Mouse (Mus musculus): ENCODE data around the gene Olfr1029. TPM values are rescaled to one million over a fixed set of nuclear protein-coding genes. Genes with fewer than 3 reads are reported as not detected.
"Not testable (repeated sequence)": the region's sequence is repeated elsewhere in the genome, so short reads cannot be mapped to it uniquely, and the experiment has no call there.

Olfr1029 gene
- total RNA-seq, 1 experiment: not detected

DNA sequence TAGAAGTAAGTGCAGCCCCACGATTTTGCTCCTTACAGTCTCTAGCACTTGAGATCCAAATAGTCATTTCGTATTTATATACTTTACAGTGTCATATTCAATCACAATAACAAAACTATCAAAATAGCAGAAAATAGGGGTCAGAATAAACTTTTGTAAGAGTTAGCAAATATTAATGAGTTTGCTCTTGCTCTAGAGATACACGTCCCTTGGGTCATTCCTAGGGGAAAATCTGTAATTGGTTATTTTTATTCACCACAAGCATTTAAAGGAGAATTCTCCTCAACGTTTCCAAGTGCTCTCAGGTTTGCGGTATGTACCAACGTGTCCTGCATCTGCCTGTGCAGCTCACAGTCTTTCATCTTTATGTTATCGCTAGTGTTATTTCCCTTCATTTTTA is 31.5 kb downstream of the Olfr1029 start, which contains the start of gene Olfr1032:
Gene Olfr1032, plus strand, starts transcription at position 301 of the 400 bp plus-strand sequence.
- no peak within 1 kb of the TSS for H3K9ac ChIP-seq (ENCODE audit: insufficient read depth, low read depth, low read length, poor library complexity, severe bottlenecking)
- H3K4me1 ChIP-seq (ENCODE audit: control insufficient read depth in 2 of 2, insufficient read depth in 2 of 2, low read length in 2 of 2, poor library complexity in 1 of 2): no peaks in the 10 kb centered on the region
- DNase-seq (ENCODE audit: low read depth, low spot score): no peak
- TF ChIP-seq HCFC1 (IDR thresholded peaks at IDR 0.05; ENCODE audit: borderline replicate concordance, insufficient read depth, low read length): no peak
- no peak for TF ChIP-seq ZNF384 (IDR thresholded peaks at IDR 0.05; ENCODE audit: low read depth, low read length)
- in situ Hi-C loops (cut with MboI; ENCODE audit: low sequenced_read_pairs in 2 of 2, unreplicated experiment in 2 of 2): no loop called here
- H3K9me3 ChIP-seq (ENCODE audit: control insufficient read depth, insufficient read depth, low read depth, low read length): no peaks in the 10 kb centered on the region
- H3K27ac ChIP-seq (ENCODE audit: insufficient read depth, low read depth, low read length, poor library complexity, severe bottlenecking): no peak within 1 kb of the TSS
- H3K4me3 ChIP-seq (ENCODE audit: insufficient read depth in 1 of 2, low read depth in 1 of 2, low read length in 2 of 2, poor library complexity in 1 of 2, severe bottlenecking in 1 of 2): no peak within 1 kb of the TSS
- H3K36me3 ChIP-seq (ENCODE audit: control insufficient read depth, insufficient read depth, low read length, poor library complexity, severe bottlenecking): no peaks in the 10 kb centered on the region

- H3K9ac ChIP-seq (ENCODE audit: insufficient read depth, low read depth, low read length, poor library complexity, severe bottlenecking); H3K4me3 ChIP-seq (ENCODE audit: insufficient read depth in 1 of 2, low read depth in 1 of 2, low read length in 2 of 2, poor library complexity in 1 of 2, severe bottlenecking in 1 of 2); H3K4me1 ChIP-seq (ENCODE audit: control insufficient read depth in 2 of 2, insufficient read depth in 2 of 2, low read length in 2 of 2, poor library complexity in 1 of 2); H3K9me3 ChIP-seq (ENCODE audit: control insufficient read depth, insufficient read depth, low read depth, low read length); in situ Hi-C loops (cut with MboI; ENCODE audit: low sequenced_read_pairs in 2 of 2, unreplicated experiment in 2 of 2); H3K36me3 ChIP-seq (ENCODE audit: control insufficient read depth, insufficient read depth, low read length, poor library complexity, severe bottlenecking); H3K27ac ChIP-seq (ENCODE audit: insufficient read depth, low read depth, low read length, poor library complexity, severe bottlenecking): not testable (repeated sequence)
- peak; percentile 1 for DNase-seq (ENCODE audit: low read depth, low spot score)
Measured at GRCm38 (mm10) chr2:86020406-86020805, 46.7 kb downstream of the Olfr1029 start, which contains the start of gene Olfr1033. Gene Olfr1033 (plus strand): TSS chr2:86020633.

DNA sequence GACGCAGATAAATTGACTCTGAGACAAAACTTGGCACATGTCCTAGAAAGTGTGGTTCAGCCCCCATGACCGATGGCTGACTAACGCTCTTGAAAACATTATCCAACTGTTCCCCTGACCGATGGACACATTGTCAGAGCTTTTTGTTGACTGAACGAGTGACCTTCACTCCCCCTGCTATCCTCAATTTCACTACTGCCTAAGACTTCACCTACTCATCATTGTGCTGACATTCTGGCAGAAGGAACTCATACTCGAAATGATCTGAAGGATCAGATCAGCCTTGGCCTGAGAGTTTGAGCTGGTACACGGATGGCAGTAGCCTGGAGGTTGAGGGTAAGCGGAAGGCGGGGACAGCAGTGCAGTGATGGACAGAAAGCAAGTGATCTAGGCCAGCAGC is 47.8 kb downstream of the Olfr1029 start:
- H3K36me3 ChIP-seq (ENCODE audit: control insufficient read depth, insufficient read depth, low read length, poor library complexity, severe bottlenecking); H3K4me3 ChIP-seq (ENCODE audit: insufficient read depth in 1 of 2, low read depth in 1 of 2, low read length in 2 of 2, poor library complexity in 1 of 2, severe bottlenecking in 1 of 2); DNase-seq (ENCODE audit: low read depth, low spot score); H3K9ac ChIP-seq (ENCODE audit: insufficient read depth, low read depth, low read length, poor library complexity, severe bottlenecking); in situ Hi-C loops (cut with MboI; ENCODE audit: low sequenced_read_pairs in 2 of 2, unreplicated experiment in 2 of 2); H3K27ac ChIP-seq (ENCODE audit: insufficient read depth, low read depth, low read length, poor library complexity, severe bottlenecking); H3K9me3 ChIP-seq (ENCODE audit: control insufficient read depth, insufficient read depth, low read depth, low read length); H3K4me1 ChIP-seq (ENCODE audit: control insufficient read depth in 2 of 2, insufficient read depth in 2 of 2, low read length in 2 of 2, poor library complexity in 1 of 2): not testable (repeated sequence)

Other genes starting within 250 kb of the Olfr1029 start
- not detected in 2 replicates for gene Olfr1012, start 211.1 kb upstream of the Olfr1029 start, total RNA-seq (2012; rRNA removed)
- gene Olfr1013, start 206.8 kb upstream of the Olfr1029 start, total RNA-seq (2012; rRNA removed): not detected in 2 replicates
- not detected in 2 replicates for gene Olfr1014, start 201.2 kb upstream of the Olfr1029 start, total RNA-seq (2012; rRNA removed)
- not detected in 2 replicates for gene Olfr1015, start 191.9 kb upstream of the Olfr1029 start, total RNA-seq (2012; rRNA removed)
- gene Olfr1016, start 171.4 kb upstream of the Olfr1029 start, total RNA-seq (2012; rRNA removed): not detected in 2 replicates
- gene Olfr1018, start 155.4 kb upstream of the Olfr1029 start, total RNA-seq (2012; rRNA removed): not detected in 2 replicates
- gene Olfr1019, start 128.4 kb upstream of the Olfr1029 start, total RNA-seq (2012; rRNA removed): not detected in 2 replicates
- not detected in 2 replicates for gene Olfr1020, start 126.9 kb upstream of the Olfr1029 start, total RNA-seq (2012; rRNA removed)
- not detected in 2 replicates for gene Olfr1022, start 105.3 kb upstream of the Olfr1029 start, total RNA-seq (2012; rRNA removed)
- gene Olfr1023, start 88.3 kb upstream of the Olfr1029 start, total RNA-seq (2012; rRNA removed): not detected in 2 replicates
- not detected in 2 replicates for gene Olfr1024, start 68.8 kb upstream of the Olfr1029 start, total RNA-seq (2012; rRNA removed)
- not detected in 2 replicates for gene Olfr1025-ps1, start 58.7 kb upstream of the Olfr1029 start, total RNA-seq (2012; rRNA removed)
- not detected in 2 replicates for gene Olfr1026, start 52.3 kb upstream of the Olfr1029 start, total RNA-seq (2012; rRNA removed)
- not detected in 2 replicates for gene Olfr1028, start 23.5 kb upstream of the Olfr1029 start, total RNA-seq (2012; rRNA removed)
- not detected in 2 replicates for gene Olfr1030, start 5.4 kb downstream of the Olfr1029 start, total RNA-seq (2012; rRNA removed)
- gene Olfr1031, start 16.4 kb downstream of the Olfr1029 start, total RNA-seq (2012; rRNA removed): not detected in 2 replicates
- not detected in 2 replicates for gene Olfr1032, start 31.6 kb downstream of the Olfr1029 start, total RNA-seq (2012; rRNA removed)
- not detected in 2 replicates for gene Olfr1033, start 46.7 kb downstream of the Olfr1029 start, total RNA-seq (2012; rRNA removed)
- gene Olfr1034, start 72.0 kb downstream of the Olfr1029 start, total RNA-seq (2012; rRNA removed): not detected in 2 replicates
- gene Olfr1036, start 100.1 kb downstream of the Olfr1029 start, total RNA-seq (2012; rRNA removed): not detected in 2 replicates
- not detected in 2 replicates for gene Olfr1037, start 113.5 kb downstream of the Olfr1029 start, total RNA-seq (2012; rRNA removed)
- gene Olfr1039, start 162.0 kb downstream of the Olfr1029 start, total RNA-seq (2012; rRNA removed): not detected in 2 replicates
- not detected in 2 replicates for gene Olfr1040, start 172.8 kb downstream of the Olfr1029 start, total RNA-seq (2012; rRNA removed)
- gene Olfr1042, start 187.9 kb downstream of the Olfr1029 start, total RNA-seq (2012; rRNA removed): not detected in 2 replicates
- gene Olfr1043, start 193.6 kb downstream of the Olfr1029 start, total RNA-seq (2012; rRNA removed): not detected in 2 replicates
- not detected in 2 replicates for gene Olfr1044, start 203.9 kb downstream of the Olfr1029 start, total RNA-seq (2012; rRNA removed)
- gene Olfr52, start 211.8 kb downstream of the Olfr1029 start, total RNA-seq (2012; rRNA removed): not detected in 2 replicates
- not detected in 2 replicates for gene Olfr1045, start 229.1 kb downstream of the Olfr1029 start, total RNA-seq (2012; rRNA removed)
- gene Olfr1046, start 245.4 kb downstream of the Olfr1029 start, total RNA-seq (2012; rRNA removed): not detected in 2 replicates

All from ES-E14 (cell line).